Mouse (Mus musculus) ovary, postnatal 36 days (tissue): ENCODE measurements around the gene Gtsf1.
A peak's percentile ranks its signal among the peaks of the same experiment; 100 is the strongest.

Experiments
- DNase-seq: peaks from one replicate; pipeline ENCODE4 v3.0.0; 2022; ENCODE audit warnings: low spot score, mixed read lengths

Gtsf1 gene

GRCm38 (mm10) chr15:103357817-103358216, 72.5 kb downstream of the Gtsf1 start:
- no peak for DNase-seq

- no peak for DNase-seq
Observed at GRCm38 (mm10) chr15:103356130-103356529, 74.1 kb downstream of the Gtsf1 start.

GRCm38 (mm10) chr15:103355420-103355819, 74.8 kb downstream of the Gtsf1 start:
- DNase-seq, result no peak

GRCm38 (mm10) chr15:103354690-103355089, 75.6 kb downstream of the Gtsf1 start:
- DNase-seq, result no peak

- no peak for DNase-seq
Observed at GRCm38 (mm10) chr15:103353511-103354256, 76.6 kb downstream of the Gtsf1 start.

GRCm38 (mm10) chr15:103352856-103353255, 77.4 kb downstream of the Gtsf1 start:
- DNase-seq, result peak; percentile 45
